Mouse (Mus musculus) erythroblast, adult 5-6 weeks (primary cell): ENCODE data around the gene Gorasp2. TPM values are rescaled to one million over a fixed set of nuclear protein-coding genes. Genes with fewer than 3 reads are reported as not detected.

Source experiments
- ATAC-seq: replicated peaks from 2 replicates; pipeline ENCODE4 v1.8.0; 2016; ENCODE audit warnings: moderate number of reproducible peaks, mild to moderate bottlenecking, moderate TSS enrichment, inconsistent platforms; ENCODE audit not compliant: poor library complexity, low FRiP score, severe bottlenecking
- total RNA-seq, 2 experiments: library from RNA; stranded (forward) in 1 of 2; stranded (reverse) in 1 of 2; fragments of 150-400 nt in 1 of 2; fragments of 200-764, 138-1000 nt in 1 of 2; gene quantifications; 2 replicates each; pipeline versions ENCODE4 v1.2.3 to v1.2.4; 2015 to 2017; ENCODE audit warnings: low replicate concordance in 2 of 2

Gene Gorasp2
- total RNA-seq, 2 experiments from 2014 or later, result 10.2 to 57.8 TPM

- no peak for ATAC-seq
Observed at GRCm38 (mm10) chr2:70727089-70727488, 65.7 kb downstream of the Gorasp2 start.

DNA sequence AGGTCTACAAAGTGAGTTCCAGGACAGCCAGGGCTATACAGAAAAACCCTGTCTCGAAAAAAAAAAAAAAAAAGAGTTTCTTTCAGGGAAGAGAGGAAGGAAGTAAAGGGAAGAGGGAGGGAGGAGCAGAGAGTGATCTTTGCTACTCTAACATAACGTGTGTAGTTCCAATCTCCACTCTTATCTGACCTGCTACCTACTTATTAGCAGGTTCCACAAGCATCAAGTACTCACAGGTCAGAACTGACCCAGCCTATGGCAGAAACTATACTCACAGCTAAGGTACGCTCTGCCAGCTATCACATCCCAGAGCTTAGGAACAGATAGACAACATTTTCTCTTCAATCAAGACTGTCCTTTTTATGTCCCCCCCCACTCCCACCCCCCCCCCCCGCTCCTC, 74.2 kb downstream of the Gorasp2 start:
- ATAC-seq, result no peak

DNA sequence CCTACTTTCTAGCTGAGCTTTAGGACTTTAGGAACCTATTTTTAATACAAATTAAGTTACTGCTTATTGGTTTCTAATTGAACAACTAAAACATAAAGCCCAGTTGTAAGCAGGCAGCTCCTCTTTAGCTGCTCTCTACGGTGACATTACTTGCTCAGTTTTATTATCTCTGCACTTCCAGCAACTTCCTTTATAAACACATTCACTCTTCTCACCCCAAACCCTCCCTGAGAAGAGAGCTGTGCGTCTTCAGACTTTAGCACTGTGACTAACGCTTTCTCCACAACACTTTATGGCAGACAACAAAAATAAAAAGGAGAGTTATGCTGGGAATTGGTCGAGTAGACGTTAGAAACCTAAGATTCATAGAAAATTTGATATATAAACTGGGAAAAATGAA, 74.6 kb downstream of the Gorasp2 start:
- no peak for ATAC-seq

GRCm38 (mm10) chr2:70741901-70742300, 80.5 kb downstream of the Gorasp2 start:
- ATAC-seq, result no peak

DNA sequence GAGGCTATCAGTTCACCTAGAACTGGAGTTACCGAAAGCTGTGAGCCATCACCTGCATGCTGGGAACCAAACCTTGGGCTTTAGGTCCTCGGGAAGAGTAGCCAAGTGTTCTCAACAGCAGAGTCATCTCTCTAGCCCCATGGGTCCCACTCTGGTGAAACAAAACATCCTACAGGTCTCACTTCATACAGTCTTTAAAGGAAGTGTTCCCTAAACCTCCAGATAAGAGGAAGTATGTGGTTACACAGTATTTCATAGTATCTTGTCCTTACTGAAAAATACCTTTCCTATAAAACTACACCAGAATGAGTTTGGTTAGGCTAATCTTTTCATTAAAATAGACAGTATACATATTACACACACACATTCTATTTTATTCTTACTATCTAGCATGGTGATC, 81.2 kb downstream of the Gorasp2 start:
- ATAC-seq, result no peak

DNA sequence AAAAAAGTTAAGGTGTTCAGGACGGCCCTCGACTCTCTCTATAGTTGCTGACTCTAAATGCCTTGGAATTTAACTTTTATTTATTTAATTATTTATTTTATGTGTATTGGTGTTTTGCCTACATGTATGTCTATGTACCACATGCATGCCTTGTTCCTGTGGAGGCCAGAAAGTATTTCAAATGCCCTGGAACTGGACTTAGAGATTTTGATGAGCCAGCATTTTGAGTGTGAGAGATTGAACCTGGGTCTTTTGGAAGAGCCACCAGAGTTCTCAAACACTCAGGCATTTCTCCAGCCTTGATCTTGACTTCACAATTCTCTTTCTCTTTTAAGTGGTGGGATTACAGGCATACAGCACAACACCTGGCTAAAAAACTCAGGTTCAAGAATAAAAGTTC, 90.3 kb downstream of the Gorasp2 start:
- no peak for ATAC-seq

GRCm38 (mm10) chr2:70752149-70752548, 90.8 kb downstream of the Gorasp2 start:
- no peak for ATAC-seq

Other genes with a start within 250 kb of the Gorasp2 start
- gene Sp5, start 186.7 kb upstream of the Gorasp2 start, total RNA-seq (2015; ENCODE audit: low replicate concordance), result not detected in 2 replicates
- gene Sp5, start 186.7 kb upstream of the Gorasp2 start, total RNA-seq (2017; ENCODE audit: low replicate concordance), result not detected in 2 replicates
- gene Erich2, start 152.8 kb upstream of the Gorasp2 start, total RNA-seq (2015; ENCODE audit: low replicate concordance), result not detected in 2 replicates
- gene Erich2, start 152.8 kb upstream of the Gorasp2 start, total RNA-seq (2017; ENCODE audit: low replicate concordance), result 0.60 TPM in 1 of 2 replicates, not detected in the other
- gene Gad1, start 108.5 kb upstream of the Gorasp2 start, total RNA-seq (2015; ENCODE audit: low replicate concordance), result not detected in 2 replicates
- not detected in 2 replicates for gene Gad1, start 108.5 kb upstream of the Gorasp2 start, total RNA-seq (2017; ENCODE audit: low replicate concordance)
- not detected in 2 replicates for gene Gm26558, start 532 bp downstream of the Gorasp2 start, total RNA-seq (2015; ENCODE audit: low replicate concordance)
- gene Gm26558, start 532 bp downstream of the Gorasp2 start, total RNA-seq (2017; ENCODE audit: low replicate concordance), result not detected in 2 replicates
- gene Tlk1, start 164.2 kb downstream of the Gorasp2 start, total RNA-seq (2015; ENCODE audit: low replicate concordance), result 58.6 and 84.4 TPM in 2 replicates
- gene Tlk1, start 164.2 kb downstream of the Gorasp2 start, total RNA-seq (2017; ENCODE audit: low replicate concordance), result 59.6 and 75.0 TPM in 2 replicates